Mouse (Mus musculus) erythroblast, embryonic 14.5 days (primary cell): Measurements from ENCODE around the gene Hmgb1.

Source experiments
- GATA1 ChIP-seq: IDR thresholded peaks from 2 replicates; pipeline ENCODE4 v1.6.1; 2012; ENCODE audit warnings: low read length, inconsistent platforms, mixed read lengths
- TAL1 ChIP-seq: IDR thresholded peaks from 3 replicates; pipeline ENCODE4 v1.6.1; 2012; ENCODE audit warnings: low read length, inconsistent platforms, mixed read lengths

DNA sequence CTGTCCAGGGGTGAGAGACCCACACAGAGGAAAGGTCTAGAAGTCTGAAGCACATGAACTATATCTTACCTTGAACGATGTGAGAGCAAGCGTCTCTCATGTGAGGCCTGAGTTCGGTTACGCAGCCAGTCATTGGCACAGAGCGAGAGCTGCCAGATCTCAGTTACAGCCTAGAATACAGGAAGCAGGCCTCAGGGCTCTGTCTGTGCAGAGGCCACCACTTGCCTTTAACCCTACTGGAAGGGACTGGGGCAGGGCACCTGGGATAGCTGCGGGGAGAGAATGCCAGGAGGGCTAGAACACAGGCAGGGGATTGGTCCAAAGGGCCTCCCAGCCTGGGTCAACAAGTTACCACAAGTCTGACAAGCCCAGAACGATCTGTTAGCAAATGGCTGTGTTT lies 184.5 kb downstream of the Hmgb1 start:
- TF ChIP-seq GATA1, result no peak
- no peak for TF ChIP-seq TAL1
